Mouse (Mus musculus): Measurements from ENCODE around the gene Figla. TPM values are rescaled to one million over a fixed set of nuclear protein-coding genes. Genes with fewer than 3 reads are reported as not detected.
A peak's percentile ranks its signal among the peaks of the same experiment; 100 is the strongest.

The Figla gene
- polyA plus RNA-seq, 1 experiment from 2014 or later: not detected

DNA sequence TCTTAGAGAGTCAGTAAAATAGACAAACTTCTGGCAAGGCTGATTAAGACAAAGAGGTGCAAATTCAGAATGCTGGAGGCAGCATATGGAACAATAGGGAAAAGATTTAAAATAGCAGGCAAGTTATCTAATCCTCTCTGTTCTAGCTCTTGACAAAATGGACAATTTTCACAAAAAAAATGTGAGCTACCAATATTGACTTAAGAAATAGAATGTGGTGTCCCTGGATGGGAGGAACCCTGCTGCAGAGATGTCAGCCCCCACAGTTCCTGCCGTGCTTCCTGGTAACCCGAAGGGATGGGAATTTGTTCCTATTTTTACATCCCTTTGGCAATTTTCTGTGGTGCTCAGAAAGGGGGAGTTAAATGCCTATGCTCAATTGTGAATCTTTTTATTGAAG lies 22.9 kb downstream of the Figla start:
- H3K27ac ChIP-seq (ENCODE audit: low read depth, low read length): no peak overlapping the region
- no peak overlapping the region for H3K4me3 ChIP-seq (ENCODE audit: low read depth, low read length)
- no peaks in the 10 kb centered on the region for H3K36me3 ChIP-seq (ENCODE audit: control insufficient read depth, insufficient read depth, low read length)
- WGBS: 71% methylated on average over 2 of the region's 2 CpGs
- no peak for DNase-seq (ENCODE audit: low spot score, missing footprints)
- H3K27me3 ChIP-seq (ENCODE audit: control insufficient read depth, insufficient read depth, low read length): no peaks in the 10 kb centered on the region
- ATAC-seq (ENCODE audit: low FRiP score): no peak
- H3K4me1 ChIP-seq (ENCODE audit: control insufficient read depth, insufficient read depth, low read length): no peaks in the 10 kb centered on the region
- no peak overlapping the region for H3K4me2 ChIP-seq
- no peak overlapping the region for H3K9ac ChIP-seq (ENCODE audit: low read length)
- no peaks in the 10 kb centered on the region for H3K9me3 ChIP-seq (ENCODE audit: control insufficient read depth, low read length)

DNA sequence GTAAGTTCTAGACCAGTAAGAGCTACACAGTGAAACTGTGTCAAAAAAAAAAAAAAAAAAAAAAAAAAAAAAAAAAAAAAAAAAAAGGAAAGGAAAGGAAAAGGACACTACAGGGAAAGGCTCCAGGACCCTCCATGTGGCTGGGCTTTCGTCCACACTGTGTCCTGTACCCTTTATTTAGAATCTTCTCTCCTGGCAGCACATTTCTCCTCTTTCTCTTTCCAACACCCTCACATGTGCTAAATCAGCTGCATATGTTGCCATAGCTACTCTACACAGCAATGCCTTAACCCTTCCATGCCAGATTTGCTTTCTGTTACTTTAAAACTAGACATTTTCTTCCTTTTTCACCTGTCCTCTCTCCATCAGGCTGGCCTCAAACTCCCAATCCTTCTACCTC lies 24.2 kb downstream of the Figla start:
- no peaks in the 10 kb centered on the region for H3K36me3 ChIP-seq (ENCODE audit: control insufficient read depth, insufficient read depth, low read length)
- 60% methylated on average over 1 of the region's 1 CpGs for WGBS
- ATAC-seq (ENCODE audit: low FRiP score): no peak
- H3K9ac ChIP-seq (ENCODE audit: low read length): no peak overlapping the region
- no peaks in the 10 kb centered on the region; the same call in 1 of the 2 replicates for H3K4me1 ChIP-seq (ENCODE audit: control insufficient read depth, insufficient read depth, low read length)
- H3K27me3 ChIP-seq (ENCODE audit: control insufficient read depth, insufficient read depth, low read length): no peaks in the 10 kb centered on the region
- no peak for DNase-seq (ENCODE audit: low spot score, missing footprints)
- no peaks in the 10 kb centered on the region for H3K9me3 ChIP-seq (ENCODE audit: control insufficient read depth, low read length)
- no peak overlapping the region for H3K27ac ChIP-seq (ENCODE audit: low read depth, low read length)
- H3K4me3 ChIP-seq (ENCODE audit: low read depth, low read length): no peak overlapping the region
- no peak overlapping the region for H3K4me2 ChIP-seq

DNA sequence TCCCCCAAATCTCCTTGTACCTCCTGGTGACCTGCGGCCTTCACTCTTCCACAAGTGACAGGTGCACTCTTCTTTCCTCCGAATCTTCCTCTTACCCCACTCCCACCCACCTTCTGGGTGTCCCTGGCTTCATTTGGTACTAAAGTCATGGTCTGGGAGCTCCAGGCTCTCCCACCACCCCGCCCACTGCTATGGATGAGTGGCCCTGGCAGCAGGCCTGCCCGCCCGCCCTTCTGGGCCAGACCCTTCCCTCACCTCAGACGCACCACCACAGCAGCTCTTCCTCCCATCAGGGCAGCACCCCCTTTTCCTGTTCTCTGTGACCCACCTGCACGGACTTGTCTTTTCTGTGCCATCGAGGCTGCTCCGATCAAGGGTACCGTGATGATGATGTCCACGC lies 31.5 kb downstream of the Figla start:
- no peak for ATAC-seq (ENCODE audit: low FRiP score)
- H3K27ac ChIP-seq (ENCODE audit: low read depth, low read length): no peak overlapping the region
- no peak overlapping the region for H3K4me3 ChIP-seq (ENCODE audit: low read depth, low read length)
- no peak overlapping the region for H3K4me2 ChIP-seq
- H3K27me3 ChIP-seq (ENCODE audit: control insufficient read depth, insufficient read depth, low read length): no peaks in the 10 kb centered on the region
- WGBS: 77% methylated on average over 11 of the region's 11 CpGs
- no peaks in the 10 kb centered on the region for H3K36me3 ChIP-seq (ENCODE audit: control insufficient read depth, insufficient read depth, low read length)
- DNase-seq (ENCODE audit: low spot score, missing footprints): no peak
- no peaks in the 10 kb centered on the region for H3K9me3 ChIP-seq (ENCODE audit: control insufficient read depth, low read length)
- no peak overlapping the region for H3K9ac ChIP-seq (ENCODE audit: low read length)
- peaks cover 25% of the 10 kb centered on the region for H3K4me1 ChIP-seq (ENCODE audit: control insufficient read depth, insufficient read depth, low read length)

DNA sequence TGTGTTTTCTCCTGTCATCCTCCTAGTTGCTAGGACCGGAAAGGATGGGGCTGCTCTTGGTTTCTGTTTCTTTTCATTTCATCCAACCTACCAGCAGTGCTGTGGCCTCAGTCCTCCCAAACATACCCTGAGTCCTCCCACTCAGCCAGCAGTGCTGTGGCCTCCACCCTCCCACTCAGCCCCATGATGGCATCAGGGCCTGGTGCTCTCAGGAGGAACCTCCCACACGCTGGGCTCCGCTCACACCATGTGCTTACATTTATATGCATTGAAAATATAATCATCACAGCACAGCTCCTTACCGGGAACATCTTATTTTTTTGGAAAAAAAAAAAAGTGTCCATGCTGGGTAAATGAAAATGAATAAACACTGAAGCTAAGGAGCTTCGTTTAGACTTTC lies 32.5 kb downstream of the Figla start:
- no peak overlapping the region for H3K4me2 ChIP-seq
- ATAC-seq (ENCODE audit: low FRiP score): no peak
- H3K4me1 ChIP-seq (ENCODE audit: control insufficient read depth, insufficient read depth, low read length): peaks cover 35% of the 10 kb centered on the region
- H3K36me3 ChIP-seq (ENCODE audit: control insufficient read depth, insufficient read depth, low read length): no peaks in the 10 kb centered on the region
- WGBS: 92% methylated on average over 5 of the region's 5 CpGs
- H3K27ac ChIP-seq (ENCODE audit: low read depth, low read length): no peak overlapping the region
- no peak for DNase-seq (ENCODE audit: low spot score, missing footprints)
- no peak overlapping the region for H3K4me3 ChIP-seq (ENCODE audit: low read depth, low read length)
- H3K27me3 ChIP-seq (ENCODE audit: control insufficient read depth, insufficient read depth, low read length): no peaks in the 10 kb centered on the region
- H3K9ac ChIP-seq (ENCODE audit: low read length): no peak overlapping the region
- H3K9me3 ChIP-seq (ENCODE audit: control insufficient read depth, low read length): no peaks in the 10 kb centered on the region

GRCm38 (mm10) chr6:86050586-86051268 lies 34.8 kb downstream of the Figla start:
- Histone ChIP-seq H3K4me3 (ENCODE audit: low read depth, low read length) (no peak overlapping the region), H3K9me3 (ENCODE audit: control insufficient read depth, low read length) (no peaks in the 10 kb centered on the region), H3K4me2 (no peak overlapping the region), H3K9ac (ENCODE audit: low read length) (no peak overlapping the region), H3K27me3 (ENCODE audit: control insufficient read depth, insufficient read depth, low read length) (no peaks in the 10 kb centered on the region), H3K27ac (ENCODE audit: low read depth, low read length) (no peak overlapping the region; the same call in 1 of the 2 replicates), H3K36me3 (ENCODE audit: control insufficient read depth, insufficient read depth, low read length) (no peaks in the 10 kb centered on the region), H3K4me1 (ENCODE audit: control insufficient read depth, insufficient read depth, low read length) (peaks cover 39% of the 10 kb centered on the region)
- WGBS: 67% methylated on average over 6 of the region's 6 CpGs
- ATAC-seq (ENCODE audit: low FRiP score) (no peak), DNase-seq (ENCODE audit: low spot score, missing footprints) (no peak)

DNA sequence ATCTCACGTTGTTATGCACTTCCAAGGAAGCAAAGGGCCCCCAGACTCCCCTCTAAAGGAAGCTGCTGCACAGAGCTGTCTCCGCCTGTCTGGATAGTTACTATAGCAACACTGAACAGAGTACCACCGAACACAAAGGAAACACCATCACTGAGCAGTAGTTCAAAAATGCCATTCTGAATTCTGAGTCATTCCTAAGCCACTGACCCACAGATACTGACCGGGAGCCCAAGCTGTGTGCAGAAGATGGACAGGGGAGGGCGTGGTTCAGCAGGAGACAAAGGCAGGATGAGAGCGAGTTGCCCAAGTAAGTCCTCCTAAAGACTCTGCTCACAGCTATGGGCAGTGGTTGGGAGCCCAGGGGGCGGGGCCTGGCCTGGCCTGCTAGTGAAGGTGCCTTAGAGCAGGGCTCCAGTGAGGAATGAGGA lies 36.1 kb downstream of the Figla start:
- DNase-seq (ENCODE audit: low spot score, missing footprints) (peak; percentile 94), ATAC-seq (ENCODE audit: low FRiP score) (peak; percentile 88)
- H3K27me3 ChIP-seq (ENCODE audit: control insufficient read depth, insufficient read depth, low read length): no peaks in the 10 kb centered on the region
- peak overlapping the region; percentile 47 for H3K9ac ChIP-seq (ENCODE audit: low read length)
- 8% methylated on average over 7 of the region's 7 CpGs for WGBS
- peak overlapping the region; percentile 87 for H3K27ac ChIP-seq (ENCODE audit: low read depth, low read length)
- H3K4me2 ChIP-seq: peak overlapping the region; percentile 37
- H3K4me1 ChIP-seq (ENCODE audit: control insufficient read depth, insufficient read depth, low read length): peaks cover 39% of the 10 kb centered on the region
- no peaks in the 10 kb centered on the region for H3K36me3 ChIP-seq (ENCODE audit: control insufficient read depth, insufficient read depth, low read length)
- no peak overlapping the region for H3K4me3 ChIP-seq (ENCODE audit: low read depth, low read length)
- H3K9me3 ChIP-seq (ENCODE audit: control insufficient read depth, low read length): no peaks in the 10 kb centered on the region

GRCm38 (mm10) chr6:86052556-86052955 lies 36.6 kb downstream of the Figla start:
- Histone ChIP-seq H3K27me3 (ENCODE audit: control insufficient read depth, insufficient read depth, low read length) (no peaks in the 10 kb centered on the region), H3K9me3 (ENCODE audit: control insufficient read depth, low read length) (no peaks in the 10 kb centered on the region), H3K4me3 (ENCODE audit: low read depth, low read length) (no peak overlapping the region), H3K4me1 (ENCODE audit: control insufficient read depth, insufficient read depth, low read length) (peaks cover 42% of the 10 kb centered on the region), H3K9ac (ENCODE audit: low read length) (peak overlapping the region; percentile 47), H3K36me3 (ENCODE audit: control insufficient read depth, insufficient read depth, low read length) (no peaks in the 10 kb centered on the region), H3K4me2 (peak overlapping the region; percentile 37), H3K27ac (ENCODE audit: low read depth, low read length) (peak overlapping the region; percentile 87)
- ATAC-seq (ENCODE audit: low FRiP score): no peak
- no peak for DNase-seq (ENCODE audit: low spot score, missing footprints)
- WGBS: 39% methylated on average over 4 of the region's 4 CpGs

DNA sequence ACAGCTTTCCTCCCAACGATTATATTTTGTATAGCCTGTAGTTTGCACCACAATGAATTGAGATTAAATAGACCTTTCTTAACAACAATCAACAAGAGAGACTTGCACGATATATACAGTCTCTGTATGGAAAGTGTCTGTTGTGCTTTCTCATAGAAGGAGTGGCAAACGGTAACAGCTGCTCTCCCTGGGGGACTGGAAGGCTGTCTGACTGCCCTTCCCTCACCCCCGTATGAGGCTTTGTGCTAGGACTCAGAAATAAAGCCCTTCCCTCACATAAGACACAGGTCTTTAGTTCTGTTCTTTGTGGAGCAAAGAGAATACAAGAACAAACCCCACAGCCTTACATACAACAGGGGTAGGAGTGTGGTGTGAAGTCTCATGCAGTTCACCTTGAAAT lies 37.1 kb downstream of the Figla start:
- Histone ChIP-seq H3K27me3 (ENCODE audit: control insufficient read depth, insufficient read depth, low read length) (no peaks in the 10 kb centered on the region), H3K4me2 (0 out of 2 replicates have a peak overlapping the region, but pooled peaks have one; percentile 12), H3K9me3 (ENCODE audit: control insufficient read depth, low read length) (no peaks in the 10 kb centered on the region), H3K4me1 (ENCODE audit: control insufficient read depth, insufficient read depth, low read length) (peaks cover 47% of the 10 kb centered on the region), H3K9ac (ENCODE audit: low read length) (peak overlapping the region; percentile 46; the same call in 1 of the 2 replicates), H3K27ac (ENCODE audit: low read depth, low read length) (peak overlapping the region; percentile 87), H3K4me3 (ENCODE audit: low read depth, low read length) (no peak overlapping the region), H3K36me3 (ENCODE audit: control insufficient read depth, insufficient read depth, low read length) (no peaks in the 10 kb centered on the region)
- DNase-seq (ENCODE audit: low spot score, missing footprints) (peak; percentile 90), ATAC-seq (ENCODE audit: low FRiP score) (peak; percentile 41)
- WGBS: 27% methylated on average over 4 of the region's 4 CpGs

DNA sequence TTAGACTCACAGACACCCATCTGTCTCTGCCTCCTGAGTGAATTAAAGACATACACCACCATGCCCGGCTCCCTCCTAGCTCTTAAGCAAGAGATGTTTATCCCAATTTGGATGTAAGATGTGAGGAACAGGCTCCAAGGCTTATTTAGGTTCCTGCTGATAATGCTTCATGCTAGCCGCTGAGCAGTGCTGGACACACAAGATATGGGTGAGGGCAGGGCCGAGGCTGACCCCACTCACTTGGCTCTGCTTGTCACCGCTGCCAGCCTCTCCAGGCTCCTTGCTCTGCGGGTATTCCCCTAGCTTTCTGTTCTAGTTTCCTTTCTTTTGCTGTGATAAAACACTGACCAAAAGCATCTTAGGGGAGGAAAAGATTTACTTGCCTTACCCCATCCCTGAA lies 37.6 kb downstream of the Figla start:
- DNase-seq (ENCODE audit: low spot score, missing footprints) (no peak), ATAC-seq (ENCODE audit: low FRiP score) (no peak)

More for the DNA sequence above, 37.6 kb downstream of the Figla start:
- H3K27ac ChIP-seq (ENCODE audit: low read depth, low read length): peak overlapping the region; percentile 87
- 67% methylated on average over 5 of the region's 5 CpGs for WGBS
- H3K9me3 ChIP-seq (ENCODE audit: control insufficient read depth, low read length): no peaks in the 10 kb centered on the region
- H3K4me1 ChIP-seq (ENCODE audit: control insufficient read depth, insufficient read depth, low read length): peaks cover 50% of the 10 kb centered on the region
- H3K4me3 ChIP-seq (ENCODE audit: low read depth, low read length): no peak overlapping the region
- no peaks in the 10 kb centered on the region for H3K27me3 ChIP-seq (ENCODE audit: control insufficient read depth, insufficient read depth, low read length)
- H3K4me2 ChIP-seq: no peak overlapping the region
- H3K36me3 ChIP-seq (ENCODE audit: control insufficient read depth, insufficient read depth, low read length): no peaks in the 10 kb centered on the region
- peak overlapping the region; percentile 46; the same call in 1 of the 2 replicates for H3K9ac ChIP-seq (ENCODE audit: low read length)
